Comparison of ENCODE assay signal across 31 mouse cellular contexts in genomic region chr2:103495633-103496418, GRCm38 (mm10). TPM values are rescaled to one million over a fixed set of nuclear protein-coding genes. Genes with fewer than 3 reads are reported as not detected.
DNase-seq lines count a peak whose midpoint lies in the region; ATAC-seq lines count a peak whose summit lies in the region.
"Had no signal": no experiment of that assay in that cellular context is flagged by ENCODE, and none has a peak within 500 bp of the region (broad histone marks: within the 10 kb centered on the region; RNA-seq: fewer than 3 reads in every experiment).

No protein-coding gene starts in this region.

- H3K4me2 ChIP-seq in embryonic facial prominence, embryonic 15.5 days (replicated peaks), result no peak overlapping the region
- H3K4me2 ChIP-seq: embryonic facial prominence, embryonic 12.5 days; forebrain, embryonic 13.5 days; heart, embryonic 12.5 days; limb, embryonic 13.5 days; liver, embryonic 13.5 days; lung, embryonic 14.5 days had no signal

- H3K27me3 ChIP-seq in embryonic facial prominence, embryonic 15.5 days, result no peaks in the 10 kb centered on the region
- no peaks in the 10 kb centered on the region for H3K27me3 ChIP-seq in embryonic facial prominence, embryonic 10.5 days (replicated peaks; ENCODE audit: low read depth, poor library complexity, severe bottlenecking)
- H3K27me3 ChIP-seq: embryonic facial prominence, embryonic 12.5 days; forebrain, embryonic 13.5 days; heart, embryonic 12.5 days; limb, embryonic 13.5 days; liver, embryonic 13.5 days had no signal

- no peak; the same call in 1 of the 2 replicates for ATAC-seq in embryonic facial prominence, embryonic 15.5 days (ENCODE audit: insufficient number of reproducible peaks, low FRiP score, low TSS enrichment, low read depth)
- peak; percentile 54; the same call in 1 of the 2 replicates for ATAC-seq in common myeloid progenitor, adult 5-6 weeks (replicated peaks; ENCODE audit: low read depth, poor library complexity, severe bottlenecking)
- ATAC-seq in neutrophil, adult 5-6 weeks (ENCODE audit: extremely low read depth, insufficient number of reproducible peaks, low FRiP score, poor library complexity, severe bottlenecking), result peak; percentile 77
- ATAC-seq in cerebellum, adult (ENCODE audit: insufficient number of reproducible peaks, low FRiP score, low TSS enrichment), result no peak
- ATAC-seq: activated CD4-positive, CD25-positive, alpha-beta regulatory T cell, adult 4 months; CD4-positive, CD25-positive, alpha-beta regulatory T cell, adult 4 months; forebrain, embryonic 13.5 days; intestine, postnatal 0 days; midbrain, embryonic 16.5 days had no signal

- DNase-seq in embryonic facial prominence, embryonic 10.5 days (ENCODE audit: low spot score), result no peak
- peak; percentile 14 for DNase-seq in thymus, postnatal 14 days
- no peak for DNase-seq in thymus, postnatal 36 days
- no peak for DNase-seq in gastrocnemius, adult 18-20 months (ENCODE audit: low spot score)
- DNase-seq: adrenal gland, postnatal 10 days; cerebellum, adult 9-11 months; gastrocnemius, adult 2 months; heart, postnatal 10 days; kidney, postnatal 25 days; layer of hippocampus, postnatal 36 days; liver, embryonic 13.5 days; lung, embryonic 14.5 days; lung, postnatal 4 days; right cerebral cortex, adult 18-20 months; right cerebral cortex, postnatal 4 days had no signal

- H3K36me3 ChIP-seq in embryonic facial prominence, embryonic 15.5 days, result no peaks in the 10 kb centered on the region
- H3K36me3 ChIP-seq in embryonic facial prominence, embryonic 10.5 days (replicated peaks), result no peaks in the 10 kb centered on the region
- H3K36me3 ChIP-seq: embryonic facial prominence, embryonic 12.5 days; G1E; heart, embryonic 12.5 days; limb, embryonic 13.5 days; liver, embryonic 13.5 days; midbrain, embryonic 10.5 days had no signal

- WGBS in embryonic facial prominence, embryonic 15.5 days, result 79% methylated on average over 6 of the region's 6 CpGs
- WGBS in embryonic facial prominence, embryonic 10.5 days, result 92% methylated on average over 6 of the region's 6 CpGs

- H3K9me3 ChIP-seq in embryonic facial prominence, embryonic 15.5 days (replicated peaks), result no peaks in the 10 kb centered on the region
- H3K9me3 ChIP-seq in embryonic facial prominence, embryonic 10.5 days, result no peaks in the 10 kb centered on the region
- H3K9me3 ChIP-seq: embryonic facial prominence, embryonic 12.5 days; forebrain, embryonic 13.5 days; G1E; heart, embryonic 12.5 days; limb, embryonic 13.5 days; liver, embryonic 13.5 days; midbrain, embryonic 10.5 days had no signal

- H3K9ac ChIP-seq in embryonic facial prominence, embryonic 15.5 days, result no peak overlapping the region
- H3K9ac ChIP-seq: embryonic facial prominence, embryonic 12.5 days; forebrain, embryonic 13.5 days; heart, embryonic 12.5 days; limb, embryonic 13.5 days; liver, embryonic 13.5 days; lung, embryonic 14.5 days had no signal

- peak overlapping the region; percentile 17; the same call in 1 of the 2 replicates for H3K27ac ChIP-seq in embryonic facial prominence, embryonic 15.5 days (replicated peaks)
- H3K27ac ChIP-seq in embryonic facial prominence, embryonic 10.5 days (replicated peaks), result no peak overlapping the region
- H3K27ac ChIP-seq: embryonic facial prominence, embryonic 12.5 days; forebrain, embryonic 13.5 days; gastrocnemius, adult 2 months; layer of hippocampus, adult 2 months; limb, embryonic 13.5 days; liver, embryonic 13.5 days; midbrain, embryonic 10.5 days had no signal

- H3K4me3 ChIP-seq in embryonic facial prominence, embryonic 15.5 days (replicated peaks), result no peak overlapping the region
- no peak overlapping the region for H3K4me3 ChIP-seq in embryonic facial prominence, embryonic 10.5 days
- H3K4me3 ChIP-seq: embryonic facial prominence, embryonic 12.5 days; erythroblast, embryonic 14.5 days; forebrain, embryonic 13.5 days; gastrocnemius, adult 2 months; heart, embryonic 12.5 days; layer of hippocampus, adult 2 months; limb, embryonic 13.5 days; liver, embryonic 13.5 days; midbrain, embryonic 10.5 days had no signal

- H3K4me1 ChIP-seq in embryonic facial prominence, embryonic 15.5 days, result 0 out of 2 replicates have a peak, but pooled peaks cover 4% of the 10 kb centered on the region
- H3K4me1 ChIP-seq in embryonic facial prominence, embryonic 10.5 days, result no peaks in the 10 kb centered on the region
- H3K4me1 ChIP-seq: embryonic facial prominence, embryonic 12.5 days; forebrain, embryonic 13.5 days; heart, embryonic 12.5 days; limb, embryonic 13.5 days; midbrain, embryonic 10.5 days had no signal

RNA-seq across cellular contexts. Expression of gene Cat, which starts 10.9 kb away (rescaled TPM):
- 77.8 and 89.7 TPM in 2 replicates for polyA plus RNA-seq in embryonic facial prominence, embryonic 15.5 days (2015; fragmentation: Nextera tagmentation; extraction: Ambion mirVana)
- 84.9 and 85.6 TPM in 2 replicates for polyA plus RNA-seq in embryonic facial prominence, embryonic 10.5 days (2016; fragmentation: Nextera tagmentation; extraction: Ambion mirVana)
- 44.3 and 49.5 TPM in 2 replicates for total RNA-seq in common myeloid progenitor, adult 5-6 weeks (2017)
- total RNA-seq in neutrophil, adult 5-6 weeks (2017), result 69.0 and 89.6 TPM in 2 replicates
- 100 to 1,000 TPM; 114 to 125 TPM for total RNA-seq in gastrocnemius, adult 18-20 months (2021)

Comparison
In these comparisons a context has a peak if more than half of its experiments do, and no peak if none do; other contexts are left out.
1. ATAC-seq: peak in common myeloid progenitor, adult 5-6 weeks (single experiment) and neutrophil, adult 5-6 weeks (single experiment); none in embryonic facial prominence, embryonic 15.5 days (single experiment) and cerebellum, adult (single experiment).